Mouse (Mus musculus): ENCODE data around the gene Wdfy4. TPM values are rescaled to one million over a fixed set of nuclear protein-coding genes. Genes with fewer than 3 reads are reported as not detected.

The Wdfy4 gene
- polyA plus RNA-seq, 1 experiment from 2014 or later, result 0.63 TPM

GRCm38 (mm10) chr14:33202161-33202560, 16.9 kb upstream of the Wdfy4 start:
- no peaks in the 10 kb centered on the region for H3K9me3 ChIP-seq (ENCODE audit: control insufficient read depth, low read length)
- no peak for ATAC-seq (ENCODE audit: low read depth)
- no peaks in the 10 kb centered on the region for H3K36me3 ChIP-seq (ENCODE audit: control insufficient read depth, insufficient read depth, low read length)
- H3K4me3 ChIP-seq (ENCODE audit: low read length), result no peak overlapping the region
- no peaks in the 10 kb centered on the region for H3K4me1 ChIP-seq (replicated peaks; ENCODE audit: control insufficient read depth, insufficient read depth, low read length)
- no peak overlapping the region for H3K4me2 ChIP-seq (ENCODE audit: low read depth, low read length)
- H3K9ac ChIP-seq (ENCODE audit: low read length), result no peak overlapping the region
- WGBS, result 63% methylated on average over 4 of the region's 4 CpGs
- H3K27ac ChIP-seq (ENCODE audit: low read length), result no peak overlapping the region
- H3K27me3 ChIP-seq (ENCODE audit: control insufficient read depth, insufficient read depth, low read depth, low read length), result no peaks in the 10 kb centered on the region

GRCm38 (mm10) chr14:33194241-33194640, 8.9 kb upstream of the Wdfy4 start:
- H3K27me3 ChIP-seq (ENCODE audit: control insufficient read depth, insufficient read depth, low read depth, low read length), result no peaks in the 10 kb centered on the region
- H3K4me1 ChIP-seq (replicated peaks; ENCODE audit: control insufficient read depth, insufficient read depth, low read length), result no peaks in the 10 kb centered on the region
- 67% methylated on average over 3 of the region's 3 CpGs for WGBS
- no peaks in the 10 kb centered on the region for H3K9me3 ChIP-seq (ENCODE audit: control insufficient read depth, low read length)
- no peaks in the 10 kb centered on the region for H3K36me3 ChIP-seq (ENCODE audit: control insufficient read depth, insufficient read depth, low read length)
- H3K4me3 ChIP-seq (ENCODE audit: low read length), result no peak overlapping the region
- no peak overlapping the region for H3K27ac ChIP-seq (ENCODE audit: low read length)
- no peak overlapping the region for H3K4me2 ChIP-seq (ENCODE audit: low read depth, low read length)
- no peak overlapping the region for H3K9ac ChIP-seq (ENCODE audit: low read length)
- no peak for ATAC-seq (ENCODE audit: low read depth)

GRCm38 (mm10) chr14:33193762-33194161, 8.5 kb upstream of the Wdfy4 start:
- Histone ChIP-seq H3K4me1 (replicated peaks; ENCODE audit: control insufficient read depth, insufficient read depth, low read length) (no peaks in the 10 kb centered on the region), H3K27ac (ENCODE audit: low read length) (no peak overlapping the region), H3K27me3 (ENCODE audit: control insufficient read depth, insufficient read depth, low read depth, low read length) (no peaks in the 10 kb centered on the region), H3K9ac (ENCODE audit: low read length) (no peak overlapping the region), H3K4me3 (ENCODE audit: low read length) (no peak overlapping the region), H3K9me3 (ENCODE audit: control insufficient read depth, low read length) (no peaks in the 10 kb centered on the region), H3K4me2 (ENCODE audit: low read depth, low read length) (no peak overlapping the region), H3K36me3 (ENCODE audit: control insufficient read depth, insufficient read depth, low read length) (no peaks in the 10 kb centered on the region)
- ATAC-seq (ENCODE audit: low read depth), result no peak

GRCm38 (mm10) chr14:33190646-33191045, 5.3 kb upstream of the Wdfy4 start:
- no peak overlapping the region for H3K4me3 ChIP-seq (ENCODE audit: low read length)
- WGBS, result 62% methylated on average over 1 of the region's 1 CpGs

GRCm38 (mm10) chr14:33189849-33190423, 4.6 kb upstream of the Wdfy4 start:
- WGBS, result 89% methylated on average over 21 of the region's 21 CpGs
- H3K27me3 ChIP-seq (ENCODE audit: control insufficient read depth, insufficient read depth, low read depth, low read length), result no peaks in the 10 kb centered on the region
- H3K4me3 ChIP-seq (ENCODE audit: low read length), result no peak overlapping the region
- H3K27ac ChIP-seq (ENCODE audit: low read length), result no peak overlapping the region
- no peaks in the 10 kb centered on the region for H3K36me3 ChIP-seq (ENCODE audit: control insufficient read depth, insufficient read depth, low read length)
- no peaks in the 10 kb centered on the region for H3K4me1 ChIP-seq (replicated peaks; ENCODE audit: control insufficient read depth, insufficient read depth, low read length)
- H3K9ac ChIP-seq (ENCODE audit: low read length), result no peak overlapping the region
- no peaks in the 10 kb centered on the region for H3K9me3 ChIP-seq (ENCODE audit: control insufficient read depth, low read length)
- ATAC-seq (ENCODE audit: low read depth), result no peak
- no peak overlapping the region for H3K4me2 ChIP-seq (ENCODE audit: low read depth, low read length)

More at GRCm38 (mm10) chr14:33190646-33191045, 5.3 kb upstream of the Wdfy4 start:
- Histone ChIP-seq H3K9ac (ENCODE audit: low read length) (no peak overlapping the region), H3K27me3 (ENCODE audit: control insufficient read depth, insufficient read depth, low read depth, low read length) (no peaks in the 10 kb centered on the region), H3K9me3 (ENCODE audit: control insufficient read depth, low read length) (no peaks in the 10 kb centered on the region), H3K4me2 (ENCODE audit: low read depth, low read length) (no peak overlapping the region), H3K4me1 (replicated peaks; ENCODE audit: control insufficient read depth, insufficient read depth, low read length) (no peaks in the 10 kb centered on the region), H3K27ac (ENCODE audit: low read length) (no peak overlapping the region), H3K36me3 (ENCODE audit: control insufficient read depth, insufficient read depth, low read length) (no peaks in the 10 kb centered on the region)
- ATAC-seq (ENCODE audit: low read depth), result no peak

- ATAC-seq (ENCODE audit: low read depth), result no peak
- WGBS, result 66% methylated on average over 10 of the region's 10 CpGs
- H3K4me2 ChIP-seq (ENCODE audit: low read depth, low read length), result no peak overlapping the region
- no peak overlapping the region for H3K27ac ChIP-seq (ENCODE audit: low read length)
- H3K9me3 ChIP-seq (ENCODE audit: control insufficient read depth, low read length), result no peaks in the 10 kb centered on the region
- H3K27me3 ChIP-seq (ENCODE audit: control insufficient read depth, insufficient read depth, low read depth, low read length), result no peaks in the 10 kb centered on the region
- H3K36me3 ChIP-seq (ENCODE audit: control insufficient read depth, insufficient read depth, low read length), result no peaks in the 10 kb centered on the region
- H3K9ac ChIP-seq (ENCODE audit: low read length), result no peak overlapping the region
- H3K4me3 ChIP-seq (ENCODE audit: low read length), result no peak overlapping the region
- no peaks in the 10 kb centered on the region for H3K4me1 ChIP-seq (replicated peaks; ENCODE audit: control insufficient read depth, insufficient read depth, low read length)
Observed at GRCm38 (mm10) chr14:33189230-33189629, 3.9 kb upstream of the Wdfy4 start.

- Histone ChIP-seq H3K27ac (ENCODE audit: low read length) (no peak overlapping the region), H3K27me3 (ENCODE audit: control insufficient read depth, insufficient read depth, low read depth, low read length) (no peaks in the 10 kb centered on the region), H3K9ac (ENCODE audit: low read length) (no peak overlapping the region), H3K36me3 (ENCODE audit: control insufficient read depth, insufficient read depth, low read length) (no peaks in the 10 kb centered on the region), H3K4me3 (ENCODE audit: low read length) (no peak overlapping the region), H3K4me2 (ENCODE audit: low read depth, low read length) (no peak overlapping the region), H3K9me3 (ENCODE audit: control insufficient read depth, low read length) (no peaks in the 10 kb centered on the region), H3K4me1 (replicated peaks; ENCODE audit: control insufficient read depth, insufficient read depth, low read length) (no peaks in the 10 kb centered on the region)
- ATAC-seq (ENCODE audit: low read depth), result no peak
- WGBS, result 49% methylated on average over 4 of the region's 4 CpGs
Observed at GRCm38 (mm10) chr14:33187201-33187600, 1.9 kb upstream of the Wdfy4 start.

- Histone ChIP-seq H3K9ac (ENCODE audit: low read length) (no peak overlapping the region), H3K36me3 (ENCODE audit: control insufficient read depth, insufficient read depth, low read length) (no peaks in the 10 kb centered on the region), H3K4me1 (replicated peaks; ENCODE audit: control insufficient read depth, insufficient read depth, low read length) (no peaks in the 10 kb centered on the region), H3K9me3 (ENCODE audit: control insufficient read depth, low read length) (no peaks in the 10 kb centered on the region), H3K4me2 (ENCODE audit: low read depth, low read length) (no peak overlapping the region), H3K4me3 (ENCODE audit: low read length) (no peak overlapping the region), H3K27me3 (ENCODE audit: control insufficient read depth, insufficient read depth, low read depth, low read length) (no peaks in the 10 kb centered on the region), H3K27ac (ENCODE audit: low read length) (no peak overlapping the region)
- no peak for ATAC-seq (ENCODE audit: low read depth)
- WGBS, result 77% methylated on average over 5 of the region's 5 CpGs
Observed at GRCm38 (mm10) chr14:33180102-33180501, 5.2 kb downstream of the Wdfy4 start.

- no peak overlapping the region for H3K27ac ChIP-seq (ENCODE audit: low read length)
- H3K4me2 ChIP-seq (ENCODE audit: low read depth, low read length), result no peak overlapping the region
- no peaks in the 10 kb centered on the region for H3K27me3 ChIP-seq (ENCODE audit: control insufficient read depth, insufficient read depth, low read depth, low read length)
- WGBS, result 73% methylated on average over 4 of the region's 4 CpGs
- H3K36me3 ChIP-seq (ENCODE audit: control insufficient read depth, insufficient read depth, low read length), result no peaks in the 10 kb centered on the region
- H3K4me1 ChIP-seq (replicated peaks; ENCODE audit: control insufficient read depth, insufficient read depth, low read length), result no peaks in the 10 kb centered on the region
- H3K9ac ChIP-seq (ENCODE audit: low read length), result no peak overlapping the region
- no peak overlapping the region for H3K4me3 ChIP-seq (ENCODE audit: low read length)
- no peaks in the 10 kb centered on the region for H3K9me3 ChIP-seq (ENCODE audit: control insufficient read depth, low read length)
- ATAC-seq (ENCODE audit: low read depth), result no peak
Observed at GRCm38 (mm10) chr14:33175059-33175821, 10.1 kb downstream of the Wdfy4 start.

All from lung, embryonic 16.5 days (tissue).